Mouse (Mus musculus) heart, embryonic 13.5 days (tissue): ENCODE data around the gene Tsga10. TPM values are rescaled to one million over a fixed set of nuclear protein-coding genes. Genes with fewer than 3 reads are reported as not detected.

Source experiments
- polyA plus RNA-seq: library from polyadenylated mRNA; unstranded; fragments of >200 nt; fragmentation: Nextera tagmentation; extraction: Ambion mirVana; gene quantifications from 2 replicates; pipeline ENCODE4 v1.2.1, GENCODE M21; 2015

The Tsga10 gene
- polyA plus RNA-seq, 1 experiment from 2014 or later: 3.6 TPM

Other genes with a start within 250 kb of the Tsga10 start
- gene 2010300C02Rik, start 146.3 kb downstream of the Tsga10 start, polyA plus RNA-seq: 3.9 and 4.6 TPM in 2 replicates
- 7.1 and 8.2 TPM in 2 replicates for gene Lipt1, start 5.3 kb upstream of the Tsga10 start, polyA plus RNA-seq
- 9.8 and 11.5 TPM in 2 replicates for gene Mitd1, start 24.0 kb upstream of the Tsga10 start, polyA plus RNA-seq
- 267 and 281 TPM in 2 replicates for gene Mrpl30, start 24.0 kb upstream of the Tsga10 start, polyA plus RNA-seq
- not detected in 2 replicates for gene Lyg2, start 50.1 kb upstream of the Tsga10 start, polyA plus RNA-seq
- not detected in 2 replicates for gene Lyg1, start 91.3 kb upstream of the Tsga10 start, polyA plus RNA-seq
- gene Txndc9, start 131.5 kb upstream of the Tsga10 start, polyA plus RNA-seq: 107 and 115 TPM in 2 replicates
- 18.0 and 19.6 TPM in 2 replicates for gene Eif5b, start 131.6 kb upstream of the Tsga10 start, polyA plus RNA-seq